Mouse (Mus musculus) layer of hippocampus, postnatal 10 days (tissue): Measurements from ENCODE around the gene Flywch1. TPM values are rescaled to one million over a fixed set of nuclear protein-coding genes. Genes with fewer than 3 reads are reported as not detected.
"Not testable (repeated sequence)": the region's sequence is repeated elsewhere in the genome, so short reads cannot be mapped to it uniquely, and the experiment has no call there.

Source experiments
- DNase-seq, 2 experiments: peaks; one replicate each; pipeline ENCODE4 v3.0.0; 2021; ENCODE audit warnings: low spot score in 2 of 2
- total RNA-seq, 2 experiments: library from RNA; stranded (reverse); gene quantifications; 2 replicates each; pipeline ENCODE4 v1.2.3; 2021

The Flywch1 gene
- total RNA-seq, 2 experiments from 2014 or later, result 121 to 123 TPM

DNA sequence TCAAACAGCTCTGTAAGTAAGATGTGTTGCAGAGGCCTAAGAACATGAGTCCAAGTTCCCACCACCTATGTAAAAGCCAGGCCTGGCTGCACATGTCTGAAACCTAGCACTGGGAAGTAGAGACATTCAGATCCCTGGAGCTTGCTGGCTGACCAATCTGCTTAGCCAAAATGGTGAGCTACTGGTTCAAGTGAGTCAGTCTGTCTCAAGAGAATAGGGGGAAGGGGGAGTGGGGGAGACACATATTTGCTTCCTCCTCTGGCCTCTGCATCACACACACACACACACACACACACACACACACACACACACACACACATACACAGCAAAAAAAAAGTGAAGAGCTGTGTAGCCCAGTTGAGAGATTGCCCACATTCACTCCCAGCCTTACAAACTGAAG lies 11.9 kb upstream of the Flywch1 start:
- no peak for DNase-seq

DNA sequence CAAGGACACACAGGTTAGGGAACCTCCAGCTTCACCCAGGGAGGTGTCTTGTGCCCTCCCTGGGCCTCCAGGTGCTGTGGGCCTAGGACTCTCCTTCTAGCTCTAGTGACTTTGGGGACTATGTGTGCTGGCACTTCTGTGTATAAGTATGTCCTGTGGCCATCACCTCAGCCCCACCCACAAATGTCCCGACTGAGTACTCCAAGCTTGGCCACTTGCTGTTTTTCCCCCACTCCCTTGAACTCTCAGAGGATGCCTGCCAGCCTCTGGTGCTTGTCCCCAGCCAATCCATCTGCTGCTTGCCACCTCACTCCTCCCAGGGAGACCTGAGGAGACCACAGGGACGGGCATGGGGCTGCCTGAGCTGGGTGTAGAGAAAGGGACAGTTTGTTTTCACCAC lies 7.0 kb upstream of the Flywch1 start:
- no peak for DNase-seq

GRCm38 (mm10) chr17:23777141-23777540 lies 5.7 kb upstream of the Flywch1 start:
- DNase-seq, result no peak

- no peak for DNase-seq
Observed at GRCm38 (mm10) chr17:23776216-23776615, 4.8 kb upstream of the Flywch1 start.

DNA sequence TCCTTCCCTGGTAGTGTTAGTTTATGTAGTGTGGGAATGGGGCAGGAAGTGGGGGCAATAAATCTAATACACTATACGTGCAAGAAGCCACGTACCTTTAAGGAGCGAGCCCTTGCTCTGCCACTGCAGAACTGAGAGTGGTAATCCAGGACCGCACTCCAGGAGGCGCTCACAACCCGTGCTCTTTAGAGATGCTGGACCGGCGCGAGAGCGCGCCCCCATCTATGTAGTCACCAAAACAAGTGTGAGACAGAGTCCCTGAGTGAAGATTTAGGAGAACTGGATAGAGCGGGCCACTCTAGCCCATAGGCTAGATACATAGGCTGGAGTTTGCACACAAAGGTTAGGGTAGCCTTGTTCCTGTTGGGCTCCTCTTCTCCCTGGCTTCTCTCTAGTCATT lies 2.7 kb upstream of the Flywch1 start:
- peak; percentile 73 to 79 for DNase-seq

GRCm38 (mm10) chr17:23773676-23774075 lies 2.3 kb upstream of the Flywch1 start:
- no peak for DNase-seq

DNA sequence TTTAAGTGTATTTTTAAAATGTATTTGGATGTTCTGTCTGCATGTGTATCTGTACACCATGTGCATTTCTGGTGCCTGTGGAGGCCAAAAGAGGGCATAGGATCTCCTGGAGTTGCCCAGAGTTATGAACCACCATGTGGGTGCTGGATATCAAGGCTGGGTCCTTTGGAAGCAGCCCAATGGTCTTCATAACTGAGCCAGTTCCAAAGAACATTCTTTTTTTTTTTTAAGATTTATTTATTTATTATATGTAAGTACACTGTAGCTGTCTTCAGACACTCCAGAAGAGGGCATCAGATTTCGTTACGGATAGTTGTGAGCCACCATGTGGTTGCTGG lies 786 bp upstream of the Flywch1 start:
- DNase-seq, result not testable (repeated sequence)

DNA sequence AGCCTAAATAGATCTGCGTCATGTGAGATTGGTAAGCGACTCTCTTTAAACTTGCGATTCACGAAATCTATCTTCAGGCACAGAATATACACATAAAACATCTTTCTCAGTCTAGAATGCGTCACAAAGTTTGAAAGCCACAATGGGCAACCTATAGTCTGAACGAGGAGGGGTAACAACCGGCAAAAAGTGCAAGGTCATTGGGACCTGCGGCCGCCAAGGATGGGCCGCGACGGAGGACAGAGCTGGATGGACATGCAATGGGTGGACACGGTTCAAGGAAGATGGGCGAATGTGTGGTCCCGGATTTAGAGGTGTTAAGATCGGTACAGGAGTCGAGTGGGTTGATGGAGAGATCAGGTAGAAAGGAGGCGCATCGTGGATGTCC lies 512 bp downstream of the Flywch1 start:
- no peak for DNase-seq

DNA sequence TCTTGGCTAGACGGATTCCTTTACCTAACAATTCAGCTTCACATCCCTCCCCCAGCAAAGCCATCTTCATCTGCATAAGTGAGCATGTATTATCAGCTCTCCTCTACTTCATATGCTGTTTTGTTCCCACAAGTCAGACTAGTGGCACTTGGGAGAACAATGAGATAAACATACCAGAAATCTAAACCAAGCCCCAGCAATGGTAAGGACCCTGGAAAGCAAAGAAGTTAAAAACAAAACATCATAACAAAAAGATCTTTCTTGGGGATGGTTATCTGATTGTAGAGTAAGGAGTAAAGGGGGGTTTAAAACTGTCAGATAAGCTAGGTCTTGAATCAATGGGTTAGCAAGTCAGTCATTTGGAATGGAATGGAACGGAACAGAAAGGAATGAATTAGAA lies 909 bp downstream of the Flywch1 start:
- no peak for DNase-seq

DNA sequence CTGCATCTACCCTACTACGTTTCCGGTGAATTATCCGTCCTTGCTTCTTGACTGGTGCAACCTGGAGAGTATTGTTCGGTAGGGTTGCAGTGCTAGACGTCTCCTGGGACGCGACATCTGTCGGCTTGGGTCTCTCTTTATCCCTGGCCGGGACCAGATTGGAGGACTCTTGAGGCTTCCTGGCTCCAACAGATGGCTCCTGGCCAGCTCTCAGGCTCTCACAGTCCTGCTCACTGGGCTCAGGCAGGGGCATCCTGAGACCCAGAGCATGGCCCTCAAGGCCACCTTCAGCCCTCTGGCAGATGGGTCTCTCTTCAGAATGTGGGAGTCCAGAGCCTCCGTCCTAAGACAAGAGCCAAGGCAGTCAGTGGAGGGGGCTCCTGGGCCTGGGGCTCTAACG lies 8.4 kb downstream of the Flywch1 start:
- peak in 1 of 2 experiments; percentile 33 for DNase-seq

GRCm38 (mm10) chr17:23761155-23761554 lies 10.2 kb downstream of the Flywch1 start:
- DNase-seq, result no peak

DNA sequence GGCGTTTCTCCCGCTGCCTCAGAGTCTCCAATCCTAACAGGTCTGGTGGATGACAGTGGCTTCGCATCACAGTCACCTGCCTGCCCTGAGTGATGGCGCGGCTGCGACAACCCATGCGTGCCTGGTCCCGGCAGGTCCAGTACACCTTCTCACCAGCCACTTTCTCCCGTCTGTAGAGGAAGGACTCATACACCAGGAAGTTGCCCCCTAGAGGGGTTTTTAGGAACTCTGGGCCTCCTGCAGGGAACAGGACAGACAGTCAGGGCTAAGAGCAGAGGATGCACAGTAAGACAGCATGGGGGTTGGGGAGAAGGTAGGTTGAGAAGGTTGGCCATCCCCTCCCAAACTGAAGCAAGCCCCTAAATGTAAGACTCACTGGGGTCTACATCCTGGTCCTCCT lies 11.2 kb downstream of the Flywch1 start:
- DNase-seq, result no peak

DNA sequence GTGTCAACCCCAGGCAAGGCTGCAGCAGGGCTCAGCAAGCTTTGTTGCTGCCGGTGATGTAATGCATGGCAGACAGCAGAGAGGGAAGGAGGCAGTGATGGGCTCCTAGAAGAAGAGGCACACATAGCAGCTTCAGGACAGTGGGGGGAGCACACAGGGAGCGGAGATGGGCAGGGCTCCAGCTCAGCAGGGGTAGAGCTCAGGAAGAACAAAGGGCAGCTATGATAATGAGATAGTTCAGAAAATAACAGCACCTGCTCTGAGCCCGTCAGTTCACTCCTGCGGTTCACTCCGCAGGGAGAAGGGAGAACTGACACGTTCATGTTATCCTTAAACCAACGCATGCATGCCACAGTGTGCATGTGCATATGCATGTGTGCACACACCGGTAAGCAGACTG lies 12.6 kb downstream of the Flywch1 start:
- DNase-seq, result no peak

DNA sequence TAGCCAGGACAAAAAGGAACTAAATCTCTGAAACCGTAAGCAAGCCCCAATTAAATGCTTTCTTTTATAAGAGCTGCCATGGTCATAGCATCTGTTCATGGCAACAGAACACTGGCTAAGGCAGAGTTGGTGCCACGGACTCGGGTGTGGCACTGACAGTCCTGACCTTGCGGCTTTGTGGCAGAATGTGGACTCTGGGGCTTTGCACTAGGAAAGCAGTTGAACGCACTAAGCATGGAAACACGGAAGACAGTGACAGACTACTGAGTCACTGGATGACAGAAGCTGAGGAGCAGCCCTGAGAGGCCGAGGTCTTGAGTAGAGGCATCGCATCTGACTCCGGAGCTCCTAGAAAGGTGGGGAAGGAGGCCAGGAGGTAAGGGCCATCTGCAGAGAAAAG lies 13.8 kb downstream of the Flywch1 start:
- DNase-seq, result no peak

- DNase-seq, result no peak
Observed at GRCm38 (mm10) chr17:23755689-23756088, 15.7 kb downstream of the Flywch1 start.

- no peak for DNase-seq
Observed at GRCm38 (mm10) chr17:23749400-23750191, 21.8 kb downstream of the Flywch1 start.

DNA sequence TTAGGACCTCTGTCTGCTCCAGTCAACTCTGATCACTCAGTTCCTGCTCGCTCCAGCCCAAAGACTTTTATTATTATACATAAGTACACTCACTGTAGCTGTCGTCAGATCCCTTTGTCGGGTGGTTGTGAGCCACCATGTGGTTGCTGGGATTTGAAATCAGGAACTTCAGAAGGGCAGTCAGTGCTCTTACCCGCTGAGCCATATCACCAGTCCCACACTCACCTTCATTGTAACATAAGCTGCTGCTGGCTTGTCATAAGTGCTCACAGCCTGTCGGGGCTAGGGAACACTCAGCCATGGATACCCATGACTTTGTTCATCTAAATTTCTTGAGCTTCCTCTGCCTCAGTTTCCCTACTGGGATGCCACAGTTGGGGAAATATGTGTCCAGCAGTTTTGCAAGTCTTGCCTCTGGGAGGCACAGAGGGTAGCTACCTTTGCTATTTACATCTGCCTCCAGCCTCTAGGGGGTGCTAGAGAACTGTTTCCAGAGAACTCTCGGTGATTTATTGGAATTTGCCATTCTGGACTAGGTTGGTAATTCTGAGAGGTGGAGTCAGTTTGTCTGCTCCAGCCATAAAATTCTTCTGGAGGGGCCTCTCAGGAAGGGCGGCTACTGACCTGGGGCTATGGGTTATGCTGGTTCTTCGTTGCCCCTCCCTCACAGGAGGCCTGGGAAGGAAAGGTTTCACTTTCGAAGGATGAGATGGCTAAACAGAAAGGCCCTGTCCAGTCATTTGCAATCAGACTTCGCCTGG lies 22.6 kb downstream of the Flywch1 start:
- peak; percentile 65 to 71 for DNase-seq

GRCm38 (mm10) chr17:23748026-23748425 lies 23.4 kb downstream of the Flywch1 start:
- DNase-seq, result no peak

GRCm38 (mm10) chr17:23747471-23747870 lies 23.9 kb downstream of the Flywch1 start:
- no peak for DNase-seq

- no peak for DNase-seq
Observed at GRCm38 (mm10) chr17:23746767-23747166, 24.6 kb downstream of the Flywch1 start.

- peak in 1 of 2 experiments; percentile 22 for DNase-seq
Observed at GRCm38 (mm10) chr17:23746311-23746710, 25.1 kb downstream of the Flywch1 start.
